Mouse (Mus musculus) left cerebral cortex, adult 6 months (tissue): ENCODE data around the gene Lrrc41. TPM values are rescaled to one million over a fixed set of nuclear protein-coding genes. Genes with fewer than 3 reads are reported as not detected.

Source experiments
- long read RNA-seq, 2 experiments: library from polyadenylated mRNA; unstranded; transcript quantifications; one replicate each; pipeline ENCODE4 v2.0.0; 2019 to 2020
- polyA plus RNA-seq: library from polyadenylated mRNA; unstranded; fragments of <200 nt; fragmentation: Nextera tagmentation; gene quantifications from 2 replicates; pipeline ENCODE4 v1.2.3, GENCODE M21; 2021

Lrrc41 gene
- 20.7 and 22.8 TPM in 2 replicates for polyA plus RNA-seq
- long read RNA-seq, experiment 1, transcript Lrrc41-201 (10 exons, 3,065 nt) = major isoform, 112 of 147 reads
- long read RNA-seq, experiment 1, partial matches to known transcripts = 20 of 147 reads
- long read RNA-seq, experiment 1, other reads (novel, unspliced or antisense) = 15 of 147 reads
- long read RNA-seq, experiment 2, transcript Lrrc41-201 (10 exons, 3,065 nt) = major isoform, 16 of 28 reads
- long read RNA-seq, experiment 2, partial matches to known transcripts = 11 of 28 reads
- long read RNA-seq, experiment 2, other reads (novel, unspliced or antisense) = 1 of 28 reads

GRCm38 (mm10) chr4:116074861-116075620 lies at the start of gene Lrrc41, which contains the start of gene Uqcrh:
Gene Lrrc41 (plus strand): TSS chr4:116075269.
Gene Uqcrh (minus strand): TSS chr4:116075071.

GRCm38 (mm10) chr4:116053399-116053961 lies 21.6 kb upstream of the Lrrc41 start, which contains the start of gene Nsun4:
Gene Nsun4 (minus strand): TSS chr4:116053876.

GRCm38 (mm10) chr4:116123602-116124519 lies 48.8 kb downstream of the Lrrc41 start, which contains the start of the genes Rad54l and Pomgnt1:
Gene Rad54l (minus strand): TSS chr4:116123690.
Gene Pomgnt1 (plus strand): TSS chr4:116123840.

Other genes with a start within 250 kb of the Lrrc41 start
- 5.8 and 7.4 TPM in 2 replicates for gene Mob3c, start 247.2 kb upstream of the Lrrc41 start, polyA plus RNA-seq
- gene Mknk1, start 236.1 kb upstream of the Lrrc41 start, polyA plus RNA-seq = 21.3 and 21.8 TPM in 2 replicates
- 0.14 and 0.18 TPM in 2 replicates for gene Kncn, start 190.9 kb upstream of the Lrrc41 start, polyA plus RNA-seq
- 0.21 and 0.53 TPM in 2 replicates for gene 6430628N08Rik, start 184.6 kb upstream of the Lrrc41 start, polyA plus RNA-seq
- gene Dmbx1, start 135.3 kb upstream of the Lrrc41 start, polyA plus RNA-seq = not detected in 2 replicates
- gene Faah, start 57.3 kb upstream of the Lrrc41 start, polyA plus RNA-seq = 53.3 and 74.4 TPM in 2 replicates
- 11.0 and 12.3 TPM in 2 replicates for gene Nsun4, start 21.4 kb upstream of the Lrrc41 start, polyA plus RNA-seq
- gene Uqcrh, start 198 bp upstream of the Lrrc41 start, polyA plus RNA-seq = 876 and 1,025 TPM in 2 replicates
- gene Rad54l, start 48.4 kb downstream of the Lrrc41 start, polyA plus RNA-seq = 0.23 and 0.29 TPM in 2 replicates
- 20.7 and 30.3 TPM in 2 replicates for gene Pomgnt1, start 48.6 kb downstream of the Lrrc41 start, polyA plus RNA-seq
- 8.0 and 12.8 TPM in 2 replicates for gene Lurap1, start 76.1 kb downstream of the Lrrc41 start, polyA plus RNA-seq
- gene Tspan1, start 92.3 kb downstream of the Lrrc41 start, polyA plus RNA-seq = 0.16 TPM in 2 replicates
- not detected in 2 replicates for gene 1700042G07Rik, start 98.1 kb downstream of the Lrrc41 start, polyA plus RNA-seq
- not detected in 2 replicates for gene Gm49337, start 98.1 kb downstream of the Lrrc41 start, polyA plus RNA-seq
- 9.9 and 12.7 TPM in 2 replicates for gene Pik3r3, start 146.3 kb downstream of the Lrrc41 start, polyA plus RNA-seq